Mouse (Mus musculus) brain, embryonic 14.5 days (tissue): ENCODE data around the gene Gna14. TPM values are rescaled to one million over a fixed set of nuclear protein-coding genes. Genes with fewer than 3 reads are reported as not detected.

Experiments
- DNase-seq: peaks from one replicate; pipeline ENCODE4 v3.0.0-alpha.2; 2011; ENCODE audit warnings: low read depth
- CTCF ChIP-seq: fragments of 200-500 bp; IDR thresholded peaks from 2 replicates; pipeline ENCODE4 v1.5.1; 2012; ENCODE audit warnings: inconsistent platforms, mild to moderate bottlenecking, moderate library complexity, borderline replicate concordance; ENCODE audit not compliant: insufficient read depth, insufficient read length; ENCODE audit errors: extremely low read depth
- POLR2A ChIP-seq: fragments of 200-500 bp; IDR thresholded peaks from 2 replicates; pipeline ENCODE4 v1.6.1; 2012; ENCODE audit warnings: mild to moderate bottlenecking, inconsistent platforms, borderline replicate concordance; ENCODE audit not compliant: poor library complexity, insufficient read depth, insufficient read length, severe bottlenecking; ENCODE audit errors: extremely low read depth
- polyA plus RNA-seq: library from polyadenylated mRNA; depleted of rRNA; stranded (reverse); fragments of >200 nt; gene quantifications from 2 replicates; pipeline ENCODE4 v1.2.3, GENCODE M21; 2012; rRNA removed

The Gna14 gene
- 0.58 and 0.62 TPM in 2 replicates for polyA plus RNA-seq

DNA sequence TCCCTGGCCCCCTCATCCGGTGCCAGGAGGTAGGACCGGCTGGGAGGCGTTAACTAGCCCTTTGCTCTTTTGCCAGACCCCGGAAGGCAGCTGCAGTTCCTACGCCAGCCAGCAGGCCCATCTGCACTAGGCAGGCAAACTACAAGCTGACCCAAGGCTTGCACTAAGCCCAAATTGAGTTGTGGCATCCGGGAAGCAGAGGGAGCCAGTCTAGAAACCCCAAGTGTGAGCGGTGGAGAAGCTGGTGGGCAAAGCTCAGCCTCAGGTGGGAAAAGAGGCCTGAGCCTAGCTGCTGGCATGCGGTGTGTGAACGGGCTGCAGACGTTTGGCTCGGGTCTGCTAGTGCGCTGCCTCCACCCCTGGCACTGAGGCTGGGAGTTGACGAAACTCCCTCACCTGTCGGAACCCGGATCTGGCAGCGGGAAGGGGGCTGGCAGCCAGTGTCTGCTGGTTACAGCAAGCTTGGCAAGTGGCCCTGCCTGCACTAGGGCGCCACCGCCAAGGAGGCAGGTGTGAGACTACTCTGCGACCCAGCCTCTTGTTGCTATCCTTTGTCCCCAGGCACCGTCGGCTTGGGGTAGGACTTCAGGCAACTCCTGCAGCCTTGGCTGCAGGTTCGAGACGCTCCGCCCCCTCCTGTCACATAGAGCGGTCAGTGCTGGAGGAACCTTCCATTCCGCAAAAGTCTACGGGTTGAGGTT lies at the start of gene Gna14:
Gene Gna14 (plus strand): TSS at position 232 of the 701 bp plus-strand sequence.
- no peak for TF ChIP-seq POLR2A
- TF ChIP-seq CTCF, result peak; percentile 74
- peak; percentile 75 for DNase-seq

DNA sequence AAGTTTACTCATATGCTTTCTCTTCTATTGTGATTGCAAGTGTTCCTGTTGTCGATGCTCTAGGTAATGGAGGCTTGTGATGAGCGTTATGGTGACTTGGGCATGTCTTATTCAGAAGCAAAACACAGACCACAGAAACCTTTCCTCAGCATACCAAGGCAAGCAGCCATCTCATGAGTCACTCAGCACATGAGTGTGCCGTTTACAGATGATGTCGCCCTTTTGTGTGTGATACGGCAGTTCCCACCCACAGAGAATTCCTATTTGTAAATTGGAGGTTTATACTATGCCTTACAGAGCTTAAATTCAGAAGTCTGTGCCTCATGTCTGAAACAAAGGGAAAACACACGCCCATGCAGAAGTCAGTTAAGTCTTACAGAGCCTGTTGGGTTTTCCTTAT lies 49.0 kb upstream of the Gna14 start:
- TF ChIP-seq CTCF, result no peak
- no peak for TF ChIP-seq POLR2A

DNA sequence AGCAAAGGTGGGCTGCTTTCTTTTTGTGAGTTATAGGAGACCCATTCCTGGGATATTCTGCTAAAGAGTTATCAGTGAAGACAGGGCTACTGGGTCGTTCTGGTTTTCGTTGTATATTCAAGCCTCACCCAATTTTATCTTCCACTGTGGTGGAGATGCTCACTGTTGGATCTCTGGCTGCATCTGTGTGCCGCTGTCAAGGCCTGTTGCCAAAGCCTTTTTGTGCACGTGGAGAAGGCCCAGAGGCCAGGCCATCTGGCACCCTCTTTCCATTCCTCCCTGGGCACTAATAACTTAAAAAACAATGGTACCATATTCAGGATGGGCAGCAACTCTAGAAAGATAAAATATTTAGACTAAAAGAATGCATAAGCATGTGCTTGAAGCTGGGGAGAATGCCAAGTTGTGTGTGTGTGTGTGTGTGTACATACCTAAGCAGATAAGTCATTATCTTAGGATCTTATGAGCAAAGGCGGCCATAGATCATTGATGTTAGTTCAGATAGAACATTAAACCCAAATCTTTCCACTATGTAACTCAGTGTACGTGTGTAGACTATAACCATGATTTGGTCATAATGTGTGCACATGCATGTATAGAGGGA lies 45.3 kb upstream of the Gna14 start:
- TF ChIP-seq CTCF (no peak), POLR2A (no peak)
- DNase-seq, result no peak

More for the DNA sequence above, 49.0 kb upstream of the Gna14 start:
- peak; percentile 52 for DNase-seq

DNA sequence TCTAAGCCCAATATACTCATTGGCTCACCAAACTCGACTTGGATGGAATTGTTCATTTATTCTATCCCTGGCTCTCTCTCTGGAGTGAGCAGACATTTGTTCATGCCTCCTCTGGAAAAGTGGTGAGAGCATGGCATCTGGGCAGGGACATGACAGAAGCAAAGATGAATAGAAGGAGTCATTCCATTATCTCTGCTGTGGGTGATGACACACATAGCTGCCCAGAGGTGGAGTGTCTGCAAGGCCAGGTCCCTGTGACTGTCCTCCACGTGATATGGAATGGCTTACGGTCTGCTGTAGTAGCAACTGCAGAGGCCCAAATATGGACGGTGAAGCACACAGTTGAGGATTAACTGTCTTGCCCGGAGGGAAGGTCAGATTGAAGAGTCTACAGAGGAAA lies 41.2 kb upstream of the Gna14 start:
- no peak for DNase-seq
- TF ChIP-seq POLR2A (no peak), CTCF (no peak)

DNA sequence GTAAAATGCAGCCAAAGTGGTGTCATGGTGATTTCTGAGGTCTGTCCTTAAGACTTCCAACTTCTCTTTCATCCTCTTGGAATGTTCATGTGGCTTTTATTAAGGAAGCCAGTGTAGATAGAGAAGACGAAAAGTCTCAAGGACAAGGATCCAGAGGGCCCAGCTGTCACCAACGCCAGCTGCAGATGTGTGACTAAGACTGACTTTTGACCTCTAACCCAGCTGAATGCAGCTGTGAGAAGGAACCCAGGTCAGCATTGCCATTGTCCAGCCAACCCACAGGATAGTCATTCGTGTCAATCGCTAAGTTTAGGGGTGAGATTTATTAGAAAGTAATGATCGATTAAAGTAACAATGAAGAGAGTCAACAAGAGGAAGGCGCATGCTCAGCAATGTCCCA lies 32.5 kb upstream of the Gna14 start:
- TF ChIP-seq POLR2A, result no peak
- no peak for TF ChIP-seq CTCF
- DNase-seq, result no peak

DNA sequence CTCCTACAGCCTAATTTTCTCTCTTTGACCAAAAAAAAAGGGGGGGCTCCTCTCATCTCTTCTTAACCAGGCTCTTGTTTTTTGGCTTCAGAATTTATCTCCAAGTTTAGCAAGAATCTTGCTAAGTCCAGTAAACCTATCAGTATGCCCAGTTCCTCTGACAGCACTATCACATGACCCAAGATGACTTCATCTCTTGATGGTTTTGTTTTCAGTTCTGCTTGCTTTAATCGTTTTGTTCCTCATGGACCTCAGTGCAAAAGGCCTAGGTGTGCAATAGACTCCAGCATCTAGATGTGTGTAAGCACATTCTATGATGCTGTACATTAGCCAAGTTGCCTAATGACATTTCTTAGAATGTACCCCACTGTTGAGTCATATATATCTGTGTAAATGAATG lies 27.8 kb upstream of the Gna14 start:
- no peak for TF ChIP-seq CTCF
- no peak for TF ChIP-seq POLR2A
- DNase-seq, result no peak

DNA sequence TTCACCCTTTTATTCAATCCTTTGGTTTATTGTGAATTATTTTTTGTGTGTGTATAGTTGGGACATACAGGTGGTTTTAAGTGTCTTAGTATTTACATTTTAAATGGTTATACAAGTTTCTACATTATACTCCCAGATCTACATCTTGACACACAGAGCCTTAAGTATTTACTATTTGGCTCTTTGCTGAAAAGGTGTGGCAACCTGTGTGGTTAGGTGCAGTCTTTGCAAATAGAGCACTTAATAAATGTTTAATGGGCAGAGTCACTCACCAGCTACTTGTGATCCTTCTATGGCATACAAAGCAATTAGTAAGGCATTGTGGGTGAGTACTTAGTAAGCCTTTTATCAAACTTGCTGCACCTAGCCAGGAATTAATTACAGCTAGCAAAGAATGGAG lies 24.3 kb upstream of the Gna14 start:
- TF ChIP-seq CTCF, result no peak
- TF ChIP-seq POLR2A, result no peak
- DNase-seq, result no peak

DNA sequence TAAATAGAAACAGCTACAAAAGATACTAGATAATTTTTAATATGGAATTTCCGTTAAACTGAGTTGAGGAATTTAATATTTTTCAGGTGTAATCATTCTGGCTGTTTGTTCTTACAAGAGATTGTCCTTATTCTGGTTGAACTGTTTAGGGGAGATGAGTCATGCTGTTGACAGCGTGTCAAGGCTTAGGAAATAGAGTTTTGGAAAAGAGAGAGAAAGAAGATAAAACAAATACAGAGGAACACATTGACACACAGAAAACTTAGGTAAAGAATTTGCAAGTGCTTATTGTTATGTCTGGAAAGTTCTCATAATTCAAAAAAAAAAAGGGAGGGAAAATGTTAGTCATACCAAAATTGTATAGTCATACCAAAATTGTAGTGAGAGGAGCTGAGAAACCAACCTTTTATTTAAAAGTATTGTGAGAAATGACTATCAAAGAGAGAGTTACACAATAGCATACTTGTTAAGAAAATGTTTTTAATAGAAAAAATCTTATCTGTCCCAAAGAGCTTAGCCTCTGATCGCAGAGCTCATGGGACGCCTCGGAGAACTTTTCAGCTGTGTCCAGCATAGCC lies 17.4 kb upstream of the Gna14 start:
- TF ChIP-seq POLR2A (no peak), CTCF (no peak)

DNA sequence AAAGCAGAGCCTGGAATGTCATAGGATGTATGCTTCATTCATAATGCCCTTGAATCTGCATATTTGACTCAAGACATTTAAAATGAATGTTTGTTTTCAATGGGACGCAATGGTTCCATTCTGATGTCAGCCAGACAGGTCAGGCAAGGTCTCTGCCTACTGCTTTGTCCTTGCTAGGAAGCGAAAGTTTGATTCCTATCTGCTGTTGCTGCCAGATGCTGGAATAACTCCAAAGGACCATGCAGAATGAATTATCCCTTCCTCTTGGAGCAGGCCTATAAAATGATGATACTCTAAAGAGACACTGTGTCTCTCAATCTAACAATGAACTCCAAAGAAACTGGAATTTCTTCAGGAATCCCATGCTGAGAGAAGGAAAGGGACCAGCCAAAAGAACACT lies 10.0 kb upstream of the Gna14 start:
- TF ChIP-seq POLR2A (no peak), CTCF (no peak)
- no peak for DNase-seq

More for the DNA sequence above, 17.4 kb upstream of the Gna14 start:
- no peak for DNase-seq

DNA sequence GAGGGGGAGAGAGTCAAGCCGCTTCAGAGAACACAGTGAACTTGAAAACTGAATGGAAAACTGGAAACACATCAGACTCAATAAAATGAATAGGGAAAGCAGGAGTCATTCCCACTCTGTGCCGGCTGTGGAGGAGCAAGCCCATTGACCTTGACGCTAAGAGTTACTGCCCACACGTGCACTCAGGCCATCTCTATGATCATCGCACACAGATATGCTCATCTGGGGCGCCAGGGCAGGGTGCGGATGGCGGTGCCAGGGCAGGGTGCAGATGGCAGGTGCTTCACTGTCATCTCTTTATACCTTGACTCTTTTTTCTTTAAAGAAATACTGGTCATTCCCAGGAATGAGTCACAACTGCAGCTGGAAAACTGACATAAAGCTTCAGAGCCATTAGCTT lies 4.2 kb upstream of the Gna14 start:
- no peak for TF ChIP-seq CTCF
- no peak for TF ChIP-seq POLR2A

DNA sequence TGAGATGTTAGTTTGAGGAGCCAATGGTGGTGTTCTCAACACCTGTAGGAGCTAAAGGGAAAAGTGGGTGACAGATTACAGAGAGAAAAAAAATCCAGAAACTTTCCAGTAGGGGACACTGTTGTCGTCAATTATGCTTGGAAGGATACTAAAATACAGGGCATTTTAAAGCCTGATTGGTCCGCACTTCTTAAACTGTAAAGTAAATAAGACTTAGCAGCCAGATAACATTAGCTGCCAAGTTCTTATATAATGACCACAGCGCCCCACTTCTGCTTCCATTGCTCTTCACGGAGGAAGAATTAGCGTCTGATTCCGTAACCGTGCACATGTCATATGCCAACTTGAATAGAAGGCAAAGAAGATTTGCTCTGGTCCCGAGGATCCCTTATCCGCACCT lies 683 bp upstream of the Gna14 start:
- DNase-seq, result peak; percentile 55
- no peak for TF ChIP-seq CTCF
- no peak for TF ChIP-seq POLR2A

More for the DNA sequence above, 4.2 kb upstream of the Gna14 start:
- no peak for DNase-seq
